Mouse (Mus musculus) testis, postnatal 10 days (tissue): ENCODE measurements around the gene Ticrr.

Experiments
- DNase-seq: peaks from one replicate; pipeline ENCODE4 v3.0.0; 2021; ENCODE audit warnings: low spot score

Ticrr gene

DNA sequence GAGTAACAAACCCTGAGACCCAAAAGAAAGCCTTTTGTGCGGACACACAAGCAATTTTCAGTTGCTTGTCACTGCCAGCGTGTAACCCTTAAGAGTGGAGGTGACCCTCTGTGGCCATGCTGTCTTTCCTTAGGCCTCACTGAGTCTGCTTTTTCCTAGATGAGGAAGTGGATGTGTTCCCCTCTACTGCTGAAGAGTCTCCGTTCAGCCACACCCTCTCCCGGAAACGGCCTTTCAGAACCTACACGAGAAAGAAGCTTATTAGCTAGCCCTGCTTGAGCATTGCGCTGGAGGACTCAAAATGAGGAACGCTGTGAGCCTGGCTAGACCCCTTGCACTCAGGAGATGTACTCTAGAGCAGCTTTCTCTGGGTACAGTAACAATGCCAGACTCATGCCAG is 36.5 kb downstream of the Ticrr start:
- DNase-seq: no peak

DNA sequence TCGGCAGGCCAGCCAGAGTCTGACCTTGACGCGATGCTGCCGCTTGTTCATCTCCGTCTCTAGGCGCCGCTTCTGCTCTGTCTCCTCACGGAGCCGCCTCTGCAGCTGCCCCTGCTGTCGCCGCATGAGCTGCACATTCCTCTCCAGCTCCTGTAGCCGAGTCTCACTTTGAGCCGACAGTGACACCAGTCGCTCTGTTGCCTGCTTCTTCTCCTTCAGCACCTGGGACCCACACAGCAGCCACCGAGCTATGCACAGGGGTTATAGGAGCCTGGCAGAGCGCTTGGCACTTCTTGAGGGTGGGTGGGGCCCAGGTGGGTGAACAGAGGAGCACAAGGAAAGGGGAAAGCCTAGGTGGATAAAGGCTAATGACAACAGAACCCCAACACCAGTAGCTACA is 42.8 kb downstream of the Ticrr start:
- no peak for DNase-seq

DNA sequence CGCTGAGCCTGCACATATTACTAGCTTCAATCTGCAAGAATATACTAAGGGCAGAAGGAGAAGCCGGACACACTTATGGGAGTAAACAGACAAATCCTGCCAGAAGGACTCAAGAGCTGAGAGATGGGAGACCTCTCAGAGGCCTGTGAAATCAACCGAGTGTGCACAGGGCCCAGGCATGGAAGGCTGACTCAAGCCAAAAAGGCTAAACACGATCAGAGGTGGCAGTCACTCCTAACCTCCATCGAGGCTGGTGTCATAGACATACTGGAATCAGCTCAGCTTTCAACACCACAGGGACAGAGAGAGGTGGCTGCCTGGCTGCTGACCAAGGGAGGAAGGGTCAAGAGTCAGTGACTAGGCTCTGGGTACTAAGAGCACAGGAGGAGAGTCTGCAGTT is 45.2 kb downstream of the Ticrr start:
- DNase-seq: no peak

DNA sequence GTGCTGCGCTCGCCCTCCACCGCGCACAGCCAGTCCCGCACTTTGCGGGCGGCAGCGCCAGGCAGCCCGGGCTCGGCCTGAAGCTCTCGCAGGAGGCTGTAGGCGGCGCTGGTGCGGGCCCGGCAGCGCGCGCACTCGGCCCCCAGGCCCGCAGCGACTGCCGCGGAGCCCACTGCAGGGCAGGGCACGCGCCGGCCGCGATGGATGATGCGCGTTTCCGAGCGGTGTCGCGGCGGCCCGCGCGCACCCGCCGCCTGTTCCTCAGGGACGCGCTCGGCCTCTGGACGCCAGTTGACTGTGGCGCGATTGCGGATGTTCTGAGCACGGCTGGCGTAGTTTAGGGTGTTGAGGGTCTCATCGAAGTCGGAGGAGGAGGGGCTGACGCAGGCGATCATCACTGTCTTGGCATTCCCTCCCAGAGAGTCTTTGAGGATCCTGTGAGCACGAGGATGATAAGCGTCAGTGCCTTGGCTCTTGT is 50.2 kb downstream of the Ticrr start:
- DNase-seq: no peak

DNA sequence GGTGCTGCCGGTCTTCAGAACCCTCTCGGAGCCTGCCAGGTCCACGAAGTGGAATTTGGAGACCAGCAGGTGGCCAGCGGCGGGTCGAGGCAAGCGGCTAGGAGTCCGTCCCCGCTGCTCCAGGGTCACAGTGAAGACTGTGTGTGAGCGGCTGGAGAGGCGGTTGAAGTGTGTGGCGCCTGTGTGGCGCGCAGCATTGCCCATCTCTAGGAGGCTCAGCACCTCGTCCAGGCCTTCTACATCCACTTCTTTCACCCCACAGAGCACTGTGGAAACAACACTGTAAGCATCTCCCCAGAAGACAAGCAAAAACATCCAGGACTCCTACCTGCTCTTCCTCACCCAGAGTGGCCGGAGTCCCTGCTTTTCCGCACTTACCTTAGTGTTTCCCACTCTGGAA is 50.8 kb downstream of the Ticrr start:
- no peak for DNase-seq

DNA sequence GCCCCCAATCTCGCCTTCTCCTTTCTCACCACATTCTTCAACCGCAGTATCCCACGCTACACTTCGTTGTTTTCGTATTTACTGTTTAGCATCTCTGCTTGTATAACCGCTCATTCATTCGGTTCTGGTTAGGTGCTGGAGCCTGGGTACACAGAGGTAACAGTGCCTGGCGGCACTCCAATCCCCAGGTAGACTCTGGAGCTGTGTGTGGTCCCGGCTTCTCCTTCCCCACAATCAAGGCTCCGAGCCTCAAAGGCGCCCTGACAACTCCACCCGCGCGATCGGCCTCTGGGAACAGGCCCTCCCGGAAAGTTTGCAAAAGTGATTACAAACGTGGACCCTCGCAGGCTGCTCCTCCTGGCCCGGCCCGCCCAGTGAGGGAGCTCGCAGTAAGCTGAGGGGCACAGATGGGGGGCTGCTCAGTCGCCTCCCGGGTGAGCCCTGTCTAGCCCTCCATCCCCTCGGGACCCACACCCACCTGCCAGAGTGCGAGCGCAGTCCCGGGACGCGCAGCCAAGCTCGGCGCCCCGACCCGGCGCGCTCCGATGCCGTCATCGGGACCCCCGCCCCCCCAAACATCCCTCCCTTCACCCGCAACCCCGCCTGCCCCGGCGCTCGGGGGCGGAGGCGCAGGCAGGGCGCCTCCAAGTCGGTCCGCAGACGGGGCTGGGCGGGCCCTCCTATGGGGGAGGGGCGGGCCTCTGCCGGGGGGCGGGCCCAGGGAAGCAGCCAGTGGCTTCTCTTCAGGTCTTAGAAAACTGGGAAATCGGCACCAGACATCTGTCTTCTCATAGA is 55.4 kb downstream of the Ticrr start, which contains the start of gene Kif7:
TSS of gene Kif7 (minus strand) at position 534 of the 795 bp plus-strand sequence.
- peak; percentile 92 for DNase-seq

DNA sequence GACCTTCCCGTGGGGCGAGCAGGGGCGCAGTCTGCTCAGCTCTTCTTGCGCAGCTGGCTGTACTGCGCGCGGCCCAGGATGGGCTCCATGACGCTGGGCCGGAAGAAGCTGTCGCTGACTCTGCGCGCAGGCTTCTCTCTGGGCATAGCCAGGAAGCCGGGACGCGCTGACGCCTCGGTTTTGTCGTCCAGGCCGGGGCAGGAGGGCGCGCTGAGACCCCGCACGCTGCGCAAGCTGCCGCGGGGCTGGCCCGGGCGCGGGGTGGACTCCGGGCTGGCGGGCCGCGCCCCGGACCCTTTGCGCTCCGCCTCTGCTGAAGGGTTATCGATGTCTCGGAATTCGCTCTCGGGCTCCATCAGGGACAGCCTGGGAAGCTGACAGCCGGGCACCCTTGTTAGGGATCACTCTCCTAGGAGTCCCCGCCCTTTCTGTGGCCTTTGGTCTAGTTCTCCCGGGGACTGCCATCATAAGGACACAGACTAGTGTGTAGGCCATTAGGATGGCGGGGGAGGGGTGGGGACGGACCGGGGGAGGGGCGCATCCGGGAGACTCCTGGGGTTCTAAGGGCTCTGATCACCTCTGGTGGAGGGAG is 61.5 kb downstream of the Ticrr start:
- DNase-seq: peak; percentile 67

DNA sequence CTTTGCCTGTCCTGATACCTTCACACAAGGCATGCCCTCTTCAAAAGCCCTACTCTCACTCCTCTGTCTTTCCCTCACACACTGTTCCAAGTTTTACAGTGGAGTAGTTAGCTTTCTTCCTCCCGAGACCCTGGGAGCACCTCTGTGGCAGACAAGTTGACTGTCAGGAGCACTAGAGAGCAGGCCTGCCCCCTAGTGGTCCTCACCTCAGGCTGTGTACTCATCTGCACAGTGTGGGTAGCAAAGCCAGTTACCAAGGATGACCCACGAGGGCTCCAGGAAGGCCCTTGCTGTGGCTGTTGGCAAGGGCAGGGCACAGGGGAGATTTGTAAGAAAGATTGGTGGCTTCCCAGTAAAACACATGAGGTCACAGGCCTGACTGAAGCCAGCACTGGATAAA is 67.1 kb downstream of the Ticrr start:
- DNase-seq: peak; percentile 79

DNA sequence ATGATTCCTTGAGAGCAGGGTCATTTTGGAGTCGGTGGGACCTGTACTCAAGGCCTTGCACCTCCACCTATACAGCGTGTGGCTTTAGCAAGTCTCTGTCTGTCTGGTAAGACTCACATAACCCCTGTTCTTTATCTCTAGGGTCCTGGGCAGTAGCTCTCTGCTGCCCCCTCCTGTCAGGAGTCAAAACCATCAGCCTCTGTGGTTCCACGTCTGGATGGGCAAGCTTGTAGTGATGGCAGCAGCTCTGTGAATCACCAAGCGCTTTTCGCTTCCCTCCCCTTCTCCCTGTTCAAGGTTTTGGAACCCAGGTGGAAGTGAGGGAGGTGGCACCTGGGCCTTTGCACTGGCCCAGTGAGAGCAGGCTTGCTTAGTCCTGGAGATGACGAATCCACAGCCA is 68.2 kb downstream of the Ticrr start:
- DNase-seq: peak; percentile 73

DNA sequence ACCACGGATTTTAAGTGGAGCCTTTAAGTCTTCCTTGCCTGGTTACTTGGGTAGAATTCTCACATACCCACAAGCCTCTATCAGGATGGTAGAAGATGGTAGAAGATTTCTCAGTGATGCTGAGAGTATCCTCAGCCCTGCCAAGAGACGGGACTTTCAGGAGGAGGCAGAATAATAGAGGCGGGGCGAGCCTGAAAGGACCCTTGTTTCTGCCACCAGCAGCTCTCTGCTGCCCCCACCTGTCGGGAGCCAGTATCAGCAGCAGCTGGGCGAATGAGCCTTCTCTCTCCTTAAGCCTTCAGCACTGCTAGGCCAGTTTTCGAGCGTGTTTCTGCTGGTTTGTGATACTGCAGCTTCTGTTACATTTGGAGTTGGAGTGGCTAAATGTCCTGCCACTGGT is 69.2 kb downstream of the Ticrr start:
- peak; percentile 87 for DNase-seq

DNA sequence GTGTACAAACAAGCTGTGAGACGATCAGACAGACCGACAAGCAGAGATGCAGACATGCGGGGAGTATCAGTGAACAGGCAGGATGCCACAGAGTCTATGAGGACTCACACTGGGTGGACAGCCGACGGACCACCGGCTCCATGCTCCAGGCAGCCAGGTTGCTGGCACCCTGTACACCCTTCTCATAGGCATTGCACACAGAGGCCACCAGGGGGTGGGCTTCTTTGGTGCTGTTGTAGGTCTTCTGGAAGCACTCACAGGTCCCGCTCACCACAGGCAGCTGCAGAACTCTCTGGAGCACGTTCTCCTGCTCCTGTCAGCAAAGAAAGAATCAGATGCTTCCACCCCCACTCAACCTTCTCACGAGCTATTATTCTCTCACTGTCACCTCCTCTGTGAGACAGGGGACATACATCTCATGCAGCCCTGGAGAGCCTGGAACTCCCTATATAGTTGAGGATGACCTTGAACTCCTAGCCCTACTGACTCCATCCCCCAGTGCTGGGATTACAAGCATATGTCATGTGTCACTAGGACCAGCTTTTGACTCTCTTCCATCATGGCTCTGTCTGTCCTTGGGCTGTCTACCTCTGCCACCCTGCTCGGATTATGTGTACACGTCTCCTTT is 69.9 kb downstream of the Ticrr start:
- peak; percentile 69 for DNase-seq

DNA sequence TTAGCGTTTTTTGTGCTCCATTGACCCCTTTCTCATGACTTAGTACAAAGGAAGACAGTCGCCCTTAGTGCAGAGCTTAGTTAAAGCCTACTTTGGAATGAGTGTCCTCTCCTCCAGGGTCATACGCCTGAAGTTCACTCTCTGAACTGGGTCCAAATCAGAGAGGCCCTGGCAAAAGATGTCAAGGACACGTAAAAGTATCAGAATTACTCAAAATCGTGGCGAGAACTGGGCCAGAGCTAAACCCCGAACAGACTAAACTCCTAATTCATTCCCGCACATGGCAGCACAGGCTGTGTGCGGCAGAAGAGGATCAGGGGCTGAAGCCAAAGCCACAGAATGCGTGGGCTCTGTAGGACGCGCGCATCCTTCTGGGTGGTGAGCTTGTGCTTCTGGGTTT is 71.4 kb downstream of the Ticrr start:
- DNase-seq: no peak

DNA sequence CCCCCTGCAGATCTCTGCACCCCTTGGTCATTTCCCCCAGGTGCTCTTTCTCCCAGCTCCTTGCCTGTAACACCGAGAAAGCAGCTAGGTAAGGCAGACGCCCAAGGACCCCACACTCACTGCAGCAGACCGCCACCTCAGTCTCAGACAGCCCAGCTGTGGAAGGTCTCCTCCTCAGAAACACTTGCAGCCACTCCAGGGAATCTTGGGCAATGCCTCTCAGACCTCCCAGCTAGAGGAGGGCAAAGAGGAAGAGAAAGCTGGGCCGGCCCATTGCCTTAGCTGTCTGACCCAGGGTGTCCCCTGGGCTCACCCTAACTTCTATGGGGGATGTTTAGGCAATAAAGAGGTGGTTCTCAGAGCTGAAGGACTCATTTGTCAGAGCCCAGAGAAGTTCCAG is 72.6 kb downstream of the Ticrr start, which contains the start of gene Plin1:
TSS of gene Plin1 (minus strand) at position 282 of the 400 bp plus-strand sequence.
- no peak for DNase-seq

DNA sequence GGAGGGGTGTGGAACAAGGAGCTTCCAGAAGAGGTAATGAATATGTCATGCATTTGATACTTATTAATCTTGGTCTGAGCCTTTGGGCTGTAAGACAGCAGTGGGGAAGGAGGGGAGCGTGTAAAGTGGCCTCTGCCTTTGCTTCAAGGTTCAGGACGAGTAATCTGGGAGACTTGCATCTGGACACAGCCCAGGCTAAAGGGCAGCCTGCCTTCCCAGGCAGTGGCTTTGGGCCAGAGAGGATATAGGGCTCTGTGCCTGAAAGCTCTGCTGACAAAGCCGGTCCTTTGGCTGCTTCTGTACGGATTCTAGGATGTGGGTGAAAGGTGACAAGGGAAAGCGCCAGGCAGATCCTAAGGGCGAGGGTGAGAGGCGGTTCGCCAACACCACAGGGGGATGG is 74.6 kb downstream of the Ticrr start:
- DNase-seq: peak; percentile 65

DNA sequence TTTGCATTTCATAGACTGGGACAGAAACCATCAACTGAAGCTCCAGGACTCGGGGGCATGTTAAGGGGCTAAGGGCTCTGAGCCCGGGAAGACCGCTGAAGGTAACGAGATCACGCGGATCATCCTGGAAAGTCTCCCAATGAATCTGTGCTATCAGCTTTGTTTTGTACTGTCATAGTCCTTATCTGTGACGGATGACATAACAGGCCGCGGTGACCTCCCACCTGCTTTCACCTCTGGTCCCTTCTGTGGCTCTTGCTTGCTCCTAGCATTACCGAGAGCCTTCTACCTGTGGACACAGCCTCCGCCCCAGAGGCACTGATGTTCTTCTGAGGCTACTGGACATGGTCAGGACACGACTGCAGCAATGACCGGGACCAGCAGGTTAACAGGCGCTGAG is 76.5 kb downstream of the Ticrr start:
- no peak for DNase-seq

DNA sequence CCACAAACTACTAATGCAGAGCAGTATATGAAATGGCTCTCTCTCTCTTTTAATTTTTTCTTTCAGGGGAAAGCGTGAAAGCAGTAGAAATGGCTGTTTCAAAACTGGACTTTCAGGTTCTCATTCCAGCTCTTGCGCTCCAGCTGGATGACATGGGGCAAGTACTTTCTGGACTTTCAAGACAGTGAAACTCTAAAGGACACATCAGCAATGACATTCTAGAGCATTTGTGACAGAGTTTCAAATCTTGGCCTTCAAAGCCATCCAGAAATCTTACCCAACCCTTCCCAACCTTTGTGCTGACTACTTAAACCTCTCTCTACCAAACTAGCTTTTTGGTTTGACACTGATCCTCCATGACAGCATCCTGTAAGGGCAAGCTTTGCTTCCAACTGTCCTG is 78.9 kb downstream of the Ticrr start:
- DNase-seq: no peak

DNA sequence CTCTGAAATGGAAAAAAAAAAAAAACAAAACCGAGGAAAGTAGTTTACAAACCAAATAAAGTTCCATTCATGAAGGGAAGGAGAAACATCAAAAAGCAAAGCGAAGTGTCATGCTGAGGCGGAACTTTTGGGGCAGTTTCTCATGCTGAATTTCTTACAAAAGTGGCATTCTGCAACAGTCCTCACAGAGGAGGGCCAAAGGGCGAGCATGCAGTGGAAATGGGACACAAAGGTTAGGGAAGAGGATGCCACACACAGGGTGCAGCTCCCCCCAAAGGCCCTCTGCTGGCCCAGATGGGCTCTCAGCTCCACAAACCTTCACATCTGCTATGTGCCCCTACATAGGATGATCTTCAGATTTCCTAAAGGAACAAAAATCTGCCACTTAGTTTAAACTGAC is 80.3 kb downstream of the Ticrr start:
- no peak for DNase-seq

DNA sequence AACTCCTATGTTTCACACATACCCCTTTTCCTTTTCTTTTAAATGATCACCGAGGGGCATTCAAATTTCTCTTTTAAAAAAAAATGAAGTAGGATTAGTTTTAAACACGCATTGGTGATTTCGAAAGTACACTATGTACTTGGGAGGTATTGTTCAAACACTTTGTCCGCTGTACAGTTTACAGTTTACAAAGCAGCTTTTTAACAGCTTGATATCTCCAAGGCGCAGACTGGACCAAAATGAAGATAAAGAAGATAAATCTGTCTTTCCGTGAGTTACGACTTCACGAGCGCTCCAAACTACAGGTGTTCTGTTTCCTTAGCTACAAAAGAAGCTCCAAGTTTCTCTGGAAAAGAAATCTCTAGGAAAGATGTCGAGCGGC is 82.3 kb downstream of the Ticrr start:
- DNase-seq: no peak

DNA sequence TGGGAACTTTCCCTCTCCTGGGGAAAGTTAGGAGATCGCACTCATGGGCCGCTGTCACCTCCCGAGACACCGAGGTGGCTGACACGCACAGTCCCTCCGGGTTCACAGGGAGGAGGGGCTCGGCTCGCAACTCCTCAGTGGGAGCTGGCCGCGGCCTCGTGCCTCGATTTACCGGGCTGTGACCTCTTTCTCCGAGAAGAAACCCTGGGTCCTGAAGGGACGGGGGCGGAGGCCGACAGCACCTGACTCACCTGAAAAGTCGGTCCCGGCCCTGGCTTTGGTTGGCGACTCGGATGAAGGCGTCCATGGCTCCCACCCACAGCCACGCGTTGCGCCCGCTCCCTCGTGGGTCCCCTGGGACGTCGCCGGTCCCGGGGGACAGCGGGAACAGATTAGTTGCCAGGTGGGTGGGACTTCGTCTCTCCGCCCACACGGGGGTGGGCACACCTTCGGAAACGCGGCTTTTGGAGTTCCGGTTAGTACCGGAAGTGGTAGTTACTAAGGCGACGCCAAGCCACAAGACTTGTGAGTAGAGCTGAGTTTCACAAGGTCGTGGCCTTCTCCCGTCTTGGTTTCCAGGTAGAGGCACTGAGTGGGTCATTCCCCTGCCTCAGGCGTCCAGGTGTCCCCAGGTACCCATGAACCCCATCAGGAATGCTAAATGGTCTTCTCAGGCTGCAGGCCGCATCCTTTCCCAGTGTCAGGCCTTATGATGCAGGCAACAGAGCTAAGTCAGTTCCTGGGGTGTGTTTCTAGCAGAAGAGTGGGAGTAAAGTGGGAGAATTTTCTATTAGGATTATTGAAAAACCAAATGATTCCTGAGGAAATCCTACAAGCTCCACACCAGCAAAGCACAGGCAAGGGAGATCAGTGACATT is 82.9 kb downstream of the Ticrr start, which contains the start of the genes Pex11a and Wdr93:
TSS of gene Pex11a (minus strand) at position 473 of the 878 bp plus-strand sequence.
TSS of gene Wdr93 (plus strand) at position 505 of the 878 bp plus-strand sequence.
- peak; percentile 84 for DNase-seq

DNA sequence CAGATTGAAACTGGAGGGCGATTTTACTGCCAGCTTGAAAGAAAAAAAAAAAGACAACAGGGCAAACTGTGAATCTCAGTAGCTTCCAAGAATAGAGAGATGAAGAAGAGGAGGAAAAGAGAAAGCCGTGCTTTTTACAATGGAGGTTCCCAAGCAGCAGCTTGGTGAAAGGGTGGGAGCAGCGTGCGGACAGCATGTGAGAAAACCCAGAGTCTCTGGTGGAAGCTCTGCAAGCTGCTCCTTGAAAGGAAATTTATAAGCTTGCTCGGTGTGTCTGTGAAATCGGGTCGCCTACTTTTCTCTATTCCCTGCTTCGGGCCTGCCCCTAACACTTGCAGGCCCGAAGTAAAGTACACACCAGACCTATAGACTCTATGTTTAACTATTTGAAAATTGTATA is 84.1 kb downstream of the Ticrr start:
- DNase-seq: no peak

DNA sequence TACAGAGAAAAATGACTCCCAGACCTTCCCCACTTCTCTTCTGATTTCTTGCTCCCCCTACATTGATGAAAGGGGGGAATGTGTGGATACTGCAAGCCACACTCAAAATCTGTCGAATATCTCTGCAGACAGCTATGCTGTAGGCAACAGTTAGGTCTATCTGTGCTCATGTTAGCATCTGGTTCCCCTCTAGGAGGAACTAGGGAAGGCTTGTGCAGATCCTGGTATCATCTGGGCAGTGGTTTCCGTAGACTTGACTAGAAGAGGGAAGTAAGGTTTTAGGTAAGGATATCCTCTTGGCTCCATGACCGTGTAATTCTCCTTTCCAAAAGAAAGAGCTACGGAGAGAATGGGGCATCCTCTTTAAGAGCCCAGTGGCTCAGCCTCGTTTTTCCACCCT is 84.6 kb downstream of the Ticrr start:
- DNase-seq: no peak

DNA sequence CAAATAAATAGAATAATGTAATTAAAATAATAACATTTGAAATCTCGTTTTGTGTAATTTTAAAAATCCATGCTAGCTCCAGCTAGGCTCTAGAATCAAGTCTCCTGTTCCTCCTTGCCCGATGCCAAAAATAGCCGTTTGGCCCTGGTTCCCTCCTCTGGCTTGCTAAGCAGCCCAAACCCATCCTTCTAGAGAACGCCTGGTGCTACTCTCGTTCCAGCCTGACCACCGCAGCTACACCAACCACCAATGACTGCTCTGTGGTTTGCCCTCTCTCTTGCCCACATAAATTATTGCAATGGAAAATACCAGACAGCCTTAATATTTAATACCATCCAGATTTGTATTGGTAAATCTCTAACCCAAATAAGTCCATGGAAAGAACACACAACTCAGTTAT is 87.7 kb downstream of the Ticrr start:
- no peak for DNase-seq
